Mouse (Mus musculus) stomach, postnatal 0 days (tissue): Measurements from ENCODE around the gene Enpp6. TPM values are rescaled to one million over a fixed set of nuclear protein-coding genes. Genes with fewer than 3 reads are reported as not detected.

Experiments used
- ATAC-seq: fragments of 200-750 bp; cut with Nextera tagmentation; 2 replicates; pipeline ENCODE4 v1.8.0; 2017; ENCODE audit not compliant: low FRiP score, low TSS enrichment
- DNase-seq: peaks from one replicate; pipeline ENCODE4 v3.0.0-alpha.2; 2016; ENCODE audit warnings: low spot score
- H3K27ac ChIP-seq: fragments of 300-500 bp; sonication (generic); replicated peaks from 2 replicates; pipeline ENCODE4 v1.5.1; 2014; ENCODE audit warnings: mild to moderate bottlenecking, control low read depth
- H3K27me3 ChIP-seq: fragments of 300-500 bp; sonication (generic); 2 replicates; pipeline ENCODE4 v1.6.1; 2014; ENCODE audit warnings: low read length; ENCODE audit not compliant: control insufficient read depth, insufficient read depth
- H3K36me3 ChIP-seq: fragments of 300-500 bp; sonication (generic); 2 replicates; pipeline ENCODE4 v1.6.1; 2014; ENCODE audit warnings: low read length, mixed read lengths; ENCODE audit not compliant: control insufficient read depth, insufficient read depth
- H3K4me1 ChIP-seq: fragments of 300-500 bp; sonication (generic); replicated peaks from 2 replicates; pipeline ENCODE4 v1.6.1; 2014; ENCODE audit warnings: antibody characterized with exemption; ENCODE audit not compliant: control insufficient read depth, insufficient read depth
- H3K4me2 ChIP-seq: fragments of 300-500 bp; sonication (generic); replicated peaks from 2 replicates; pipeline ENCODE4 v1.6.1; 2014; ENCODE audit warnings: low read depth, mild to moderate bottlenecking, control low read depth, moderate library complexity
- H3K4me3 ChIP-seq: fragments of 300-500 bp; sonication (generic); 2 replicates; pipeline ENCODE4 v1.5.1; 2014; ENCODE audit warnings: low read depth, low read length, control low read depth
- H3K9ac ChIP-seq: fragments of 300-500 bp; sonication (generic); 2 replicates; pipeline ENCODE4 v1.6.1; 2014; ENCODE audit warnings: mild to moderate bottlenecking, low read length, control low read depth, mixed read lengths
- H3K9me3 ChIP-seq: fragments of 300-500 bp; sonication (generic); 2 replicates; pipeline ENCODE4 v1.6.1; 2016; ENCODE audit warnings: low read length; ENCODE audit not compliant: control insufficient read depth
- CTCF ChIP-seq: IDR thresholded peaks from 2 replicates; pipeline ENCODE4 v1.5.1; 2016; ENCODE audit warnings: antibody characterized with exemption, low read depth, mild to moderate bottlenecking, moderate library complexity
- EP300 ChIP-seq: optimal IDR thresholded peaks from 2 replicates; pipeline ENCODE3; 2016; ENCODE audit warnings: antibody characterized with exemption
- WGBS: fragments of 180-500 bp; shearing (Covaris S2); extraction: QIAGEN DNeasy Blood & Tissue Kit; methylation state at CpG from one replicate; pipeline ENCODE4 v1.1.7; 2014; 5-methylcytosine and 5-hydroxymethylcytosine counted together
- polyA plus RNA-seq: library from polyadenylated mRNA; unstranded; fragments of >200 nt; fragmentation: Nextera tagmentation; extraction: Ambion mirVana; gene quantifications from 2 replicates; pipeline ENCODE4 v1.2.1, GENCODE M21; 2015

Enpp6 gene
- polyA plus RNA-seq, 1 experiment from 2014 or later, result 0.16 TPM

DNA sequence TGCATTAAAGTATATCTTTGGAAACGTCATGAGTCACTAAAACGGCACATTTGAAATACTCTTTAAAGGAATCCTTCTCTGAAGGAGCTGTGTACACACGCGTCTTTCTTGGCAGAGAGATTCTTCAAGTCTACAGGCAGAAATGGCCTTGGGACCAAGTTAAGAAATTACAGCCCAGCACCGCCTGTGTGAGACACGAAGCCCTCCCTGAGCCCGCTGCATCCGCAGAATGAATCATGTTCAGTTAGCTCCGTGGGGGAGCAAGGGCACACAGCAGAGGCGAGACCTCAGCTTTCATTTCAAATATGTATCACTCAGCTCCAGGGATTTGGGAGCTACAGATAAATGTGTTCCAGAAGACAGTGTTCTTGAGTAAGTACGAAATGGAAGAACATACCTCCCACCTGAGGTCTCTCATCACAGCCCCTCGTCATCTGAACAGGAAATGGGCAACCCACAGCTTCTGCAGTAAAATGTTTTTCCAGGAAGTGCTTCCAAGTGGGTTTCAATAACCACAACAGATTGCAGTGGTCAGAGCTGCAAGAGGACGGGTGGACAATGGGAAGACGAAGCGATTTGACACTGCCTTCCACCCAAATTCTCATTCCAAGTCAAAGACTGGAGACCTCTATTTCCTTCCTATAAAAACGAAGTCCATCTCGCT lies 127.6 kb downstream of the Enpp6 start:
- Histone ChIP-seq H3K9me3 (0 out of 2 replicates have a peak, but pooled peaks cover 3% of the 10 kb centered on the region), H3K4me2 (peak overlapping the region; percentile 3; the same call in 1 of the 2 replicates), H3K4me3 (no peak overlapping the region), H3K27me3 (no peaks in the 10 kb centered on the region), H3K9ac (no peak overlapping the region), H3K27ac (no peak overlapping the region), H3K4me1 (no peaks in the 10 kb centered on the region), H3K36me3 (no peaks in the 10 kb centered on the region)
- ATAC-seq (no peak), DNase-seq (no peak)
- WGBS, result 74% methylated on average over 17 of the region's 17 CpGs
- TF ChIP-seq EP300 (no peak), CTCF (no peak)

DNA sequence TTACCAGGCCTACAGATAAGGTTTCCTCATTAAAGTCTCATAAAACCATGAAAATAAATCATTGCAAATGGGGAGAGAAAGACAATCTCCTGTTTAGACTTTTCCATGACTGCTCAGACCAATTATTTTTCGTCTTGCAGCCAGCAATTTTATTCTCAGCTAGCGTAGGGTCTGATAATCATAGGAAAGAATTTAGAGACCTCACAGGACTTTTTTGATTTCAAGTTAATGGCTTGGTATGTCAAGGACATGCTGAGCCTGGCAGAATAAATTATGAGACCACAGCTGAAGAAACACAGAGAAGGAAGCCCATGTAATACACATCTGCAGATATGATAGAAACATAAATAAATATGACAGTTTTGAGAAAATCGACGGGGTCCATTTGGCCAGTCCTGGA lies 130.6 kb downstream of the Enpp6 start:
- no peaks in the 10 kb centered on the region for H3K4me1 ChIP-seq
- H3K27ac ChIP-seq, result no peak overlapping the region
- H3K9me3 ChIP-seq, result no peaks in the 10 kb centered on the region
- TF ChIP-seq EP300 (no peak), CTCF (no peak)
- ATAC-seq, result no peak
- no peak overlapping the region for H3K9ac ChIP-seq
- DNase-seq, result no peak
- H3K27me3 ChIP-seq, result no peaks in the 10 kb centered on the region
- H3K4me3 ChIP-seq, result no peak overlapping the region
- 46% methylated on average over 4 of the region's 4 CpGs for WGBS
- H3K4me2 ChIP-seq, result no peak overlapping the region
- no peaks in the 10 kb centered on the region for H3K36me3 ChIP-seq

DNA sequence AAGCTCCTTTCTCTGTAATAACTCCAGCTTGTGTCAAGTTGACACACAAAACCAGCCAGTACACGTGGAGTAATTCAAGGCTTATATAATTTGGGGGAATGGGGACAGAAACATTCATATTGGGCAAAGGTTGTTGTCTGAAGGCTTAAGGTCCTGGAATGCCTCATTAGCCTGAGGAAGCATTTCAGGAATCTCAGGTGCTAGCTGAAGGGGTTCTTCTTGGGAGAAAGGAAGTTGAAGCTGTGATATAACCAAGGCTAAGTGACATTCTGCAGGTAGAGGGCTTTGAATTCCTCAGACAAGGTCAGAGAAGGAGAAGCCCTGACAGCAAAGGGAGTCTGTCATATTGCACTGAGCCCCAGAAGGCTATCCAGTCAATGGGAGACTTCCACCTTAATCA lies 133.2 kb downstream of the Enpp6 start:
- Histone ChIP-seq H3K4me2 (no peak overlapping the region), H3K36me3 (no peaks in the 10 kb centered on the region), H3K9me3 (no peaks in the 10 kb centered on the region), H3K27ac (no peak overlapping the region), H3K9ac (no peak overlapping the region), H3K27me3 (no peaks in the 10 kb centered on the region), H3K4me3 (no peak overlapping the region), H3K4me1 (no peaks in the 10 kb centered on the region)
- no peak for DNase-seq
- 41% methylated on average over 1 of the region's 1 CpGs for WGBS
- no peak for ATAC-seq
- TF ChIP-seq EP300, result no peak
- TF ChIP-seq CTCF, result no peak

DNA sequence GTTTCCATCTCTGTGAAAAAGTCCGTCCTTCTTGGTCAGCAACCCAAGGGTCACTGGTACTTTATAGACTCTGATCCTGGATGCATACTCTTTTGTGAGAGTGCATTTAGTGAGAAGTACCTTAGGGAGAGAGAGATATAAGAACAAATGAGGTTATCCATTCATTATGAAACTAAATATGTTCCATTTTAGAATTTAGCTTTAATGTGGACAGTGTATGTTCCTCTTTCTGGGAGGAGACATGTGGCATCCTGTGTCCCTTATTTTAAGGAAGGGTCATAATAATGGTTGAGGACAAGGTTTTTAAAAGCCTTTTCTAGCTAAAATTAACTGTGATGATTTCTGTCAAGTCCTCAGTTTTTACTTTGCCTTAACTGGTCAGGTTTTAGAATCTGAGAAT lies 142.2 kb downstream of the Enpp6 start:
- Histone ChIP-seq H3K4me2 (no peak overlapping the region), H3K4me1 (no peaks in the 10 kb centered on the region), H3K27me3 (no peaks in the 10 kb centered on the region), H3K9ac (no peak overlapping the region), H3K36me3 (no peaks in the 10 kb centered on the region), H3K27ac (no peak overlapping the region), H3K9me3 (no peaks in the 10 kb centered on the region), H3K4me3 (no peak overlapping the region)
- ATAC-seq, result no peak
- TF ChIP-seq EP300 (no peak), CTCF (no peak)
- WGBS, result 97% methylated on average over 1 of the region's 1 CpGs
- no peak for DNase-seq

DNA sequence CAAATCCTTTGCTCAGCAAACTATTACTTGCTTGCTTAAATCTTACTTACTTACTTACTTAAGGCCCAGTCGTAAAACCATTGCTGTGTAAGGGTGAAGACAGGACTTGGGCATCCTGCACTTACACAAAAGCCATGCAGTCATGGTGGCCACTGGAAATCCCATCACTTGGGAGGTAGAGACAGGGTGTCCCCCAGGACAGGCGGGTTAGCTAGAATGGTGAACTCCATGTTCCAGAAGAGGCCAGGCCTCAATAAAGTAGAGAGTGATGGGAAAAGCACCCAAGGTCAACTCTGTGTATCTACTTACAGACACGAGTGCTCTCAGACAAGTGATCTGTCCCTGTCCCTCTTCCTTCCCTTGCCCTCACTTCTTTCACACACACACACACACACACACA lies 146.7 kb downstream of the Enpp6 start:
- Histone ChIP-seq H3K4me2 (no peak overlapping the region), H3K4me1 (no peaks in the 10 kb centered on the region), H3K9me3 (no peaks in the 10 kb centered on the region), H3K9ac (no peak overlapping the region), H3K4me3 (no peak overlapping the region), H3K27ac (no peak overlapping the region), H3K36me3 (no peaks in the 10 kb centered on the region), H3K27me3 (no peaks in the 10 kb centered on the region; the same call in 1 of the 2 replicates)
- no peak for DNase-seq
- no peak for ATAC-seq
- 86% methylated on average over 3 of the region's 3 CpGs for WGBS
- no peak for TF ChIP-seq CTCF
- no peak for TF ChIP-seq EP300

DNA sequence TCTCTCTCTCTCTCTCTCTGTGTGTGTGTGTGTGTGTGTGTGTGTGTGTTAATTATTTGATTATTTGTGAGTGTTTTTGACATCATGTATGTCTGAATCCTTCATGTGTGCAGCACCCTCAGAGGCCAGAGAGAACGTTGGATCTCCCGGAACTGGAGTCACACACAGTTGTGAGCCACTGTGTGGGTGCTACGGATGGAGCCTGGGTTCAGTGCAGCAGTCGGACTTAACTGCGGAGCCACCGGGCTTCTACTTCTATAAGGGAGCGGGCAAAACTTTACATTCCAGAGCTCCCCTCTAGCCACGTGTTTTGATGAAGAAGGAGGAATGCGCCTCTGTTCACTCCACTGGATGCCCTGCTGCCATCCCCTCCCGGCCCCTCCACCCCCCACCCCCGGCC lies 148.0 kb downstream of the Enpp6 start:
- no peak overlapping the region for H3K9ac ChIP-seq
- H3K36me3 ChIP-seq, result no peaks in the 10 kb centered on the region
- WGBS, result 40% methylated on average over 11 of the region's 11 CpGs
- no peaks in the 10 kb centered on the region for H3K4me1 ChIP-seq
- H3K9me3 ChIP-seq, result no peaks in the 10 kb centered on the region
- DNase-seq, result no peak
- H3K27ac ChIP-seq, result no peak overlapping the region
- H3K4me3 ChIP-seq, result no peak overlapping the region
- no peak for TF ChIP-seq CTCF
- TF ChIP-seq EP300, result no peak
- no peak for ATAC-seq
- no peaks in the 10 kb centered on the region; the same call in 1 of the 2 replicates for H3K27me3 ChIP-seq
- H3K4me2 ChIP-seq, result peak overlapping the region; percentile 49
